Mouse (Mus musculus) hindbrain, embryonic 13.5 days (tissue): ENCODE results near the gene Naglu. TPM values are rescaled to one million over a fixed set of nuclear protein-coding genes. Genes with fewer than 3 reads are reported as not detected.

Source experiments
- ATAC-seq: fragments of 200-750 bp; cut with Nextera tagmentation; 2 replicates; pipeline ENCODE4 v1.8.0; 2017; ENCODE audit warnings: moderate TSS enrichment; ENCODE audit not compliant: low FRiP score
- H3K27ac ChIP-seq: fragments of 300-500 bp; sonication (generic); 2 replicates; pipeline ENCODE4 v1.5.1; 2015; ENCODE audit warnings: inconsistent platforms, mild to moderate bottlenecking, moderate library complexity
- H3K27me3 ChIP-seq: fragments of 300-500 bp; sonication (generic); 2 replicates; pipeline ENCODE4 v1.6.1; 2015; ENCODE audit warnings: mild to moderate bottlenecking, inconsistent platforms
- H3K36me3 ChIP-seq: fragments of 300-500 bp; sonication (generic); 2 replicates; pipeline ENCODE4 v1.6.1; 2015; ENCODE audit warnings: mild to moderate bottlenecking, inconsistent platforms
- H3K4me1 ChIP-seq: fragments of 300-500 bp; sonication (generic); replicated peaks from 2 replicates; pipeline ENCODE4 v1.6.1; 2015; ENCODE audit warnings: inconsistent platforms
- H3K4me2 ChIP-seq: fragments of 300-500 bp; sonication (generic); 2 replicates; pipeline ENCODE4 v1.6.1; 2015; ENCODE audit warnings: inconsistent platforms, mild to moderate bottlenecking, moderate library complexity
- H3K4me3 ChIP-seq: fragments of 300-500 bp; sonication (generic); 2 replicates; pipeline ENCODE4 v1.5.1; 2015; ENCODE audit warnings: mild to moderate bottlenecking, inconsistent platforms
- H3K9ac ChIP-seq: fragments of 300-500 bp; sonication (generic); 2 replicates; pipeline ENCODE4 v1.6.1; 2015; ENCODE audit warnings: mild to moderate bottlenecking, inconsistent platforms
- H3K9me3 ChIP-seq: fragments of 300-500 bp; sonication (generic); 2 replicates; pipeline ENCODE4 v1.6.1; 2016; ENCODE audit warnings: inconsistent platforms
- WGBS: fragments of 180-500 bp; shearing (Covaris S2); methylation state at CpG from one replicate; pipeline ENCODE4 v1.1.7; 2015; 5-methylcytosine and 5-hydroxymethylcytosine counted together
- polyA plus RNA-seq: library from polyadenylated mRNA; unstranded; fragments of >200 nt; fragmentation: Nextera tagmentation; extraction: Ambion mirVana; gene quantifications from 2 replicates; pipeline ENCODE4 v1.2.1, GENCODE M21; 2015

Gene Naglu
- polyA plus RNA-seq, 1 experiment from 2014 or later = 11.3 TPM

DNA sequence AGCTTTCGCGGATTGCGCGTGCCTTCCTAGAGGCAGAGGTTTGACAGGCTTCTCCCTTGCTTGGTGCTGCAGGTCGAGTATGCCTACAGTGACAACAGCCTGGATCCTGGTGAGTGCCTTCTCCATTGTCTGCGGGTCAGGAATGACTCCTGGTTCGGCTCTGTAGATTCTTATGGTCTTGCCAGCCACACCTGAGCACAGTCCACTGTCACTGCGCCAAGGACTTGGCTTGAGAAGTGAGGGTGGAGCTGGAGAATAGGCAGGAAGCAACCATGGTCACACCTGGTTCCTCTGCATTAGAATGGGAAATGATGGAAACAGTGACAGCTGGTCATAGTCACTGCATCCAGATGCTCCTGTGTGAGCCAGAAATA is 17.9 kb downstream of the Naglu start:
- H3K4me2 ChIP-seq = peak overlapping the region; percentile 98
- 9% methylated on average over 8 of the region's 8 CpGs for WGBS
- H3K9ac ChIP-seq = peak overlapping the region; percentile 98
- peaks cover 52% of the 10 kb centered on the region for H3K36me3 ChIP-seq
- ATAC-seq = no peak; the same call in 1 of the 2 replicates
- no peaks in the 10 kb centered on the region for H3K27me3 ChIP-seq
- peak overlapping the region; percentile 93 for H3K27ac ChIP-seq
- H3K4me1 ChIP-seq = peaks cover 42% of the 10 kb centered on the region
- no peaks in the 10 kb centered on the region for H3K9me3 ChIP-seq
- peak overlapping the region; percentile 85 for H3K4me3 ChIP-seq

DNA sequence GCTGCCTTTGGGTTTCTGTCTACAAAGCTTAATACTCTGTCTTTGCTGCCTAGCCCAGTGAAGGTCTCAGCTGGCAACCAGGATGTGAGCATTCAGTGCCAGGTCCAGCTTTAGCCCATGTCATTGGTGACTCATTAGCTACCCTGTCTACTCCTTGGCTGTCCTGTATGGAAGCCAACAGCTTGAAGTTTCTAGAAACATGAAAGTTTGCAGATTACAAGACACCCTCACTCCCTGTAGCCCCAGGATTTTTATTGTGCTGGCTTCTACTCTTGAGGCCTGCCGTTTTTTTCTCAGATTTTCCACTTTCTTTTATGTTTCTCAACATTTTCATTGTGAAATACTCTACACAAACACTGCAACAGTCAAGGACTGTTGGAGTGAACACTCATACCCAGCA is 20.1 kb downstream of the Naglu start:
- Histone ChIP-seq H3K27ac (no peak overlapping the region), H3K9ac (no peak overlapping the region), H3K36me3 (peaks cover 63% of the 10 kb centered on the region), H3K9me3 (no peaks in the 10 kb centered on the region), H3K4me3 (no peak overlapping the region), H3K27me3 (no peaks in the 10 kb centered on the region), H3K4me2 (no peak overlapping the region), H3K4me1 (peaks cover 40% of the 10 kb centered on the region)
- WGBS = 89% methylated on average over 1 of the region's 1 CpGs
- no peak for ATAC-seq

DNA sequence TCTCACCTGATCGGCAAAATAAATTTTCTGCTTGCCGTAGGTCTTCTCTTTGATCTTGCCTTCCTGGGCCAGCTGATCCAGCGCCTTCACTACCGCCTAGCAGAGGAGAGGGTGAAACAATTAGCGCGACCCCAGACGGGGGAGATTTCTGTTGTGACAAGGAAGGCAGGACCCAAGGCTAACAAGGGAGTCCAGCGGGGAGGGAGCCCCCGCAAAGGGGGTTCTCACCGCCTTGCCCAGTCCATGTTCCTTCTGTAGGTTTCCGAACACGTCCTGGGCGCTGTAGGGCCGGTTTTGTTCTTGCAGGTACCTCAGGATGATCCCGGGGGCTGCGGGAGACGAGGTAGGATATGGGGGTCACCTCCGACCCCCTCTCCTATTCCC is 25.1 kb downstream of the Naglu start:
- peak overlapping the region; percentile 90 for H3K4me2 ChIP-seq
- peak; percentile 71 for ATAC-seq
- H3K4me1 ChIP-seq = peaks cover 20% of the 10 kb centered on the region
- H3K9ac ChIP-seq = peak overlapping the region; percentile 79
- no peaks in the 10 kb centered on the region for H3K27me3 ChIP-seq
- peak overlapping the region; percentile 40 for H3K27ac ChIP-seq
- H3K9me3 ChIP-seq = no peaks in the 10 kb centered on the region
- H3K36me3 ChIP-seq = peaks cover 73% of the 10 kb centered on the region
- under 1% methylated on average over 18 of the region's 18 CpGs for WGBS
- H3K4me3 ChIP-seq = peak overlapping the region; percentile 65

DNA sequence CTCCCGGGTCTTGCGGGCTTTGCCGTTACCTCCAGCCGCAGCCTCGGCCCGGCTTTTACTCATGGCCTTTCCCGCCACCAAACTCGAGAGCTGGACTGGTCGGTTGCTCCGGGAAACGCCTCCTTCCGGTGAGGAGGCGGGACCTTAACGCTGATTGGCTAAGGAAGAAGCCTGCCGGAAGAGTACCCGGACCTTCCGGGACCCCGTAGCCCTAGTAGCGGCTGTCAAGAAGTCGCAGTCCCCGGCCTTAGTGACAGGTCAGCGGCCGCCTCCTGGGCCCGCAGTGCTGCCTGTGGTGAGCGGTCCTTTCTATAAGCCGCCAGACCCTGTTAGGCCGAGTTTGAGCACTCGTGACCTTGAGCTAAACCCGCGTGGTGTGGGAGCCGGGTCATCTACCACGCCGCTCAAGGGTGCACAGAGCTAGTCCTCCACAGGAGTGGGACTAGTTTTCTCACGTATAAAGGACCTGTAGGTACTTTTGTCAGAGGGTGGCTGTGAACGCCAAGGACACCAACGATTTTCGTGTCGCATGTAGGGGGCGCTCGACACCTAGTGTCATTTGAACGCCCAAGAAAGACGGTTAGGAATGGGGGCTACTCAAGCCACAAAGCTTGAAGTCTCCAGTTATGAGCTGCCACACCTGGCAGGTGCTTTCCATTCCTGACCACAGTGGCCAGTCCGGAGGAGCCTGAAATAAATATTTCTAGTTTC is 25.7 kb downstream of the Naglu start, which contains the start of gene Psmc3ip:
Gene Psmc3ip, minus strand, starts transcription at position 123 of the 711 bp plus-strand sequence.
- Histone ChIP-seq H3K4me2 (peak within 1 kb of the TSS; percentile 90), H3K27me3 (no peaks in the 10 kb centered on the region), H3K9me3 (no peaks in the 10 kb centered on the region), H3K36me3 (peaks cover 73% of the 10 kb centered on the region), H3K4me1 (peaks cover 20% of the 10 kb centered on the region), H3K4me3 (peak within 1 kb of the TSS; percentile 65), H3K9ac (peak within 1 kb of the TSS; percentile 79), H3K27ac (peak within 1 kb of the TSS; percentile 91)
- under 1% methylated on average over 43 of the region's 43 CpGs for WGBS
- ATAC-seq = peak; percentile 97

DNA sequence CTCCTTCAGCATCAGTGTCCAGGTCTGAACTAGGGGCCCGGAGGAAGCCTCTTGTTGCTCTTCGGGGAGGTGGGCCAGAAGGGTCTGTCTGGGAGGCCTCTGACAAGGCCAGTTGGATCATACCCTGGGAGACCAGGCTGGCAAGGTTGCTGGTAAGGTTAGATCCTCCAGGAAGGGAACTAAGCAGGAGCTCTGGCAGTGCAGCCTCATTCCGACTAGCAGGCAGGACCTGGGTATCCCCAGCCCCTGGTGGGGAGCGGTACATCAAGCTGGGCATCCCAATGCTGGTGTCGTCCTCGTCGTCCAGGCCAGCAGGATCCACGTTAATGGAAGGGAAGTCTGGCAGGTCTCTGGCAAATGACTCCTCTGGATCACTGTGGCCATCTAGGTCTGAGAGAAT is 28.4 kb downstream of the Naglu start:
- peaks cover 73% of the 10 kb centered on the region for H3K36me3 ChIP-seq
- ATAC-seq = no peak
- peaks cover 20% of the 10 kb centered on the region for H3K4me1 ChIP-seq
- no peaks in the 10 kb centered on the region for H3K27me3 ChIP-seq
- H3K27ac ChIP-seq = no peak overlapping the region
- H3K4me2 ChIP-seq = no peak overlapping the region
- WGBS = 90% methylated on average over 8 of the region's 8 CpGs
- H3K9me3 ChIP-seq = no peaks in the 10 kb centered on the region
- H3K9ac ChIP-seq = no peak overlapping the region
- no peak overlapping the region for H3K4me3 ChIP-seq

DNA sequence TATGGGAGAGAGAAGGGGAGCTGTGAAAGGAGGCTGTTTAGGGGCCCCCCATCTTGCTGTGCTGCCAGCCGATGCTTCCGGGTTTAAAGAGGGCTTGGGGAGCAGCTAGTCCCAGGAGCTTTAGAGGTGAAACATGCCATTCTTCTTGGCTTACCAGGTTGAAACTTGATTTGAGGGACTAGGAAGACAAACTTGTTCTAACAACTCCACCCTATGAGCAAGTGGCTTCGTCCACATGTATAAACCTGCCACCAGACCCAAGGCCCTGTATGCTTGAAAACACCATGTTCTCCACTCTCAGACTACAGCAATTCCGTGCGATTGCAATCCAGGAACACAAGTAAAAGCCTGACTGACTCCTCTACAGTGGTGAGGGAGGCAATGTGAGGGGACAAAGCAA is 33.2 kb downstream of the Naglu start:
- no peaks in the 10 kb centered on the region for H3K9me3 ChIP-seq
- peaks cover 69% of the 10 kb centered on the region for H3K36me3 ChIP-seq
- no peak for ATAC-seq
- WGBS = 95% methylated on average over 5 of the region's 5 CpGs
- H3K27me3 ChIP-seq = no peaks in the 10 kb centered on the region
- H3K9ac ChIP-seq = no peak overlapping the region
- H3K27ac ChIP-seq = no peak overlapping the region
- no peak overlapping the region for H3K4me3 ChIP-seq
- 0 out of 2 replicates have a peak, but pooled peaks cover 2% of the 10 kb centered on the region for H3K4me1 ChIP-seq
- no peak overlapping the region for H3K4me2 ChIP-seq

DNA sequence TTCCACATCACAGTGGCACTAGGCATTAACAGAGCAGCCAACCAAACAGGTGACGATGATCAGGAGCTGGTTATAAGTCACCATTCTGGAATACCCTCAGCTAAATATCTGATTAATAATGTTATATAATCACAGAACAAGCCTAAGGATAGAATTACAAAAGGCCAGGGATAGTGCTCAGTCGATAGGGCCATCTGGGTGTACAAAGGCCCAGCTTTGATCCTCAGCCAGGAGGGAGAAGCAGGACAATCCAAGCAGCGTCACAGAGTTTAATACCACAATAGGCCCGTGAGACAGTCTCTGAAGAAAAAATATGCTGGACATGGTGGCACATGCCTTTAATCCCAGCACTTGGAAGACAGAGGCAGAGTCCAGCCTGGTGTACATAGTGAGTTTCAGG is 39.5 kb downstream of the Naglu start:
- H3K27me3 ChIP-seq = no peaks in the 10 kb centered on the region
- H3K36me3 ChIP-seq = peaks cover 11% of the 10 kb centered on the region; the same call in 1 of the 2 replicates
- H3K27ac ChIP-seq = no peak overlapping the region
- 0 out of 2 replicates have a peak, but pooled peaks cover 5% of the 10 kb centered on the region for H3K9me3 ChIP-seq
- no peak overlapping the region for H3K9ac ChIP-seq
- H3K4me2 ChIP-seq = no peak overlapping the region
- no peak overlapping the region for H3K4me3 ChIP-seq
- 72% methylated on average over 4 of the region's 4 CpGs for whole genome bisulfite sequencing
- H3K4me1 ChIP-seq = peaks cover 7% of the 10 kb centered on the region; the same call in 1 of the 2 replicates
- no peak for ATAC-seq

DNA sequence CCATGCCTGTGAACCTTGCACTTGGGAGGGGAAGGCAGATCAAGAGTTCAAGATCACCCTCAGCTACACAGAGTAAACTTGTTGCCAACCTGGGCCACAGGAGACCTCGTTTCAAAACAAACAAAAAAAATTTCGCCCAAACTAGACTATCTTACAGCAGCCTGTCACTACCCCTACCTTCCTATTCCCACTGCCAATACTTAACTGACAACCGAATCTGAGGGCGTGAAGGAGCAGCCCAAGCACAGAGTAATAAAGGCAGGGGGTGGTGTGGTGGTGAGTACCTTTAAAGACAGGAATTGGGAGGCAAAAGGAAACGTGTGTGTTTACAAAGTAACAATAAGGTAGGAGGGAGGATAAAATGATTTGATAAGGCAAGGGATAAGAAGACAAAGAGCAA is 40.9 kb downstream of the Naglu start:
- no peak for ATAC-seq
- peaks cover 5% of the 10 kb centered on the region; the same call in 1 of the 2 replicates for H3K36me3 ChIP-seq
- no peaks in the 10 kb centered on the region for H3K27me3 ChIP-seq
- H3K27ac ChIP-seq = no peak overlapping the region
- H3K9me3 ChIP-seq = 0 out of 2 replicates have a peak, but pooled peaks cover 5% of the 10 kb centered on the region
- H3K4me1 ChIP-seq = peaks cover 17% of the 10 kb centered on the region
- H3K4me2 ChIP-seq = no peak overlapping the region
- WGBS = 73% methylated on average over 5 of the region's 5 CpGs
- no peak overlapping the region for H3K9ac ChIP-seq
- no peak overlapping the region for H3K4me3 ChIP-seq

DNA sequence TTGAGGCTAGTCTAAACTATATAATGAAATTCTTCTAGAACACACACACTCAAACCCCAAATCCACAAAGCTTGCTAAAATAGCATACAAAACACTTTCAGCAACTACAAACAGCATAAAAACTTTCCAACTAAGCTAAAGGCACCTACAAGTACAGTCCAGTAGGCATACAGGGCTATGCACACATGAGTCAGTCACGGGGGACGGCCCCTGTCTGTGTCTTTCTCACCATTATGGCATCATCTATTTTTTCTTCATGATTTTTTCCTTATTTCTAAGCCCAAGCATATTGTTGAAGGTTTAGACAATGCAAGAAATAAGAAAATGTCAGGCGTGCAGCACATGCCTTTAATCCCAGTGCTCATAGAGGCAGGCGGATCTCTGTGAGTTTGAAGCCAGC is 41.4 kb downstream of the Naglu start:
- H3K4me3 ChIP-seq = no peak overlapping the region
- peaks cover 22% of the 10 kb centered on the region for H3K4me1 ChIP-seq
- H3K27ac ChIP-seq = no peak overlapping the region
- H3K36me3 ChIP-seq = peaks cover 5% of the 10 kb centered on the region; the same call in 1 of the 2 replicates
- 0 out of 2 replicates have a peak, but pooled peaks cover 5% of the 10 kb centered on the region for H3K9me3 ChIP-seq
- no peak overlapping the region for H3K9ac ChIP-seq
- H3K27me3 ChIP-seq = no peaks in the 10 kb centered on the region
- no peak for ATAC-seq
- H3K4me2 ChIP-seq = no peak overlapping the region
- WGBS = 95% methylated on average over 4 of the region's 4 CpGs

DNA sequence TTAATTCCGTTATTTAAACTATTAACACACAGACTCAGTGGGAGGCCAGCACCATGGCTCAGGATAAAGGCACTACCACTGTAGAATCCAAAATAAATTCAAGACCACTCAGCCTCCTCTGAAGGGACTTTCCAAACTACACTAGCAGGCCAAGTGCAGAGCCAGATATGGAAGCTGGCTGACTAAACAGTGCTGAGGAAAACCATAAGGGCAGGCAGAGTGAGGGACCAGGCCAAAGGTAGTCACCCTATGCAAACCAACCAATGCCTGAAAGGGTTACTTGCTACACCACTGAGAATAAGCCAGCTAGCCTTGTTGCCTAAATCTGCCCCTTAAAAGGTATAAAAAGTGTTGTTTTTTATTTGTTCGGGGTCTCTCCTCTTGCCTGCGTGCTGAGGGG is 42.4 kb downstream of the Naglu start:
- Histone ChIP-seq H3K9ac (no peak overlapping the region), H3K27ac (no peak overlapping the region), H3K4me3 (no peak overlapping the region), H3K36me3 (peaks cover 5% of the 10 kb centered on the region; the same call in 1 of the 2 replicates), H3K4me1 (peaks cover 24% of the 10 kb centered on the region), H3K9me3 (0 out of 2 replicates have a peak, but pooled peaks cover 5% of the 10 kb centered on the region), H3K27me3 (no peaks in the 10 kb centered on the region), H3K4me2 (no peak overlapping the region)
- 81% methylated on average over 3 of the region's 3 CpGs for WGBS
- no peak for ATAC-seq

DNA sequence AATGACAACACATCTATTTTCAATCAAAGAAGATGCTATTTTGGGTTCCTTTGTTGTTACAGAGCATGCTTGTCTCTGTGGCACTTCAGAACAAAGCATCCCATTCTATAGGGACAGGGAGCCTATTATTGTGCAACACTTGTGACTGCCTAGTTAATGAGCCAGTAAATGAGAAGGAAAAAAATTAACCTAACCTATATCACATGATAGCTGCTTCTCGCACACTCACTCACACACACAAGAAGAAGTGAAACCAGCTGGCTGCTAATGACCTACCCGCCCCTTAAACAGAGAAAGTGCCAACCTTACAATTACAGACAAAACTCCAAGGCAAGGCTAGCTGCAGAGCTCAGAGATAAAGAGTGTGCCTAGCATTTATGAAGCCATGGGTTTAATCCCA is 45.8 kb downstream of the Naglu start:
- no peaks in the 10 kb centered on the region for H3K27me3 ChIP-seq
- H3K4me2 ChIP-seq = peak overlapping the region; percentile 15; the same call in 1 of the 2 replicates
- peaks cover 5% of the 10 kb centered on the region; the same call in 1 of the 2 replicates for H3K36me3 ChIP-seq
- WGBS = 30% methylated on average over 2 of the region's 2 CpGs
- ATAC-seq = no peak
- H3K9ac ChIP-seq = peak overlapping the region; percentile 49; the same call in 1 of the 2 replicates
- peak overlapping the region; percentile 78 for H3K27ac ChIP-seq
- peaks cover 47% of the 10 kb centered on the region for H3K4me1 ChIP-seq
- no peak overlapping the region for H3K4me3 ChIP-seq
- 0 out of 2 replicates have a peak, but pooled peaks cover 5% of the 10 kb centered on the region for H3K9me3 ChIP-seq

DNA sequence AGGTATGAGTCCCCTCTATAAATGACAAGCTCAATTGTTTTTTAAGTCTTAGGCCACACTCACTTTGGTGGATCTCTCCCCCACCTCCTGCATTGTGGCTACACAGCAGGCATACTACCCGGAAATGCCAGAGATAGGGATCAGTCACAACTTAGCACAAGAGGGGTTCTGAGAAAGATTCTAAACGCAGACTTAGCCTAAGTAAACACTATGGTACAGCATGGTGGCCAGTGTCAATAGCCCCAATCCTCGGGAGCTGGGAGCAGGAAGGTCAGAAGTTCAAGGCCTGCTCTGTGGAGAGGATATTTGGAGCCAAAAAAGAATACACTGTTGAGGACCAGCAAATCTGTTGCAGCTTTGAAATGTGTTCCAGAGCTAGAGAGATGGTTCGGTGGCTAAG is 48.3 kb downstream of the Naglu start:
- Histone ChIP-seq H3K4me3 (peak overlapping the region; percentile 90), H3K9me3 (0 out of 2 replicates have a peak, but pooled peaks cover under 1% of the 10 kb centered on the region), H3K4me1 (peaks cover 52% of the 10 kb centered on the region), H3K27me3 (no peaks in the 10 kb centered on the region), H3K36me3 (peaks cover 9% of the 10 kb centered on the region), H3K4me2 (peak overlapping the region; percentile 97), H3K9ac (peak overlapping the region; percentile 95), H3K27ac (no peak overlapping the region)
- ATAC-seq = no peak
- 64% methylated on average over 4 of the region's 4 CpGs for WGBS
